Mouse (Mus musculus) lung, embryonic 14.5 days (tissue): ENCODE measurements around the gene Ly6g5b. TPM values are rescaled to one million over a fixed set of nuclear protein-coding genes. Genes with fewer than 3 reads are reported as not detected.

ENCODE experiments used
- ATAC-seq: fragments of 200-750 bp; cut with Nextera tagmentation; 2 replicates; pipeline ENCODE4 v1.8.0; 2017; ENCODE audit warnings: mild to moderate bottlenecking, moderate TSS enrichment, moderate library complexity; ENCODE audit not compliant: insufficient read depth
- DNase-seq: peaks from one replicate; pipeline ENCODE4 v3.0.0-alpha.2; 2015
- H3K27ac ChIP-seq: fragments of 300-500 bp; sonication (generic); 2 replicates; pipeline ENCODE4 v1.5.1; 2014; ENCODE audit warnings: low read depth, mild to moderate bottlenecking, moderate library complexity
- H3K27me3 ChIP-seq: fragments of 300-500 bp; sonication (generic); 2 replicates; pipeline ENCODE4 v1.6.1; 2014; ENCODE audit warnings: low read length, control low read depth; ENCODE audit not compliant: insufficient read depth
- H3K36me3 ChIP-seq: fragments of 300-500 bp; sonication (generic); 2 replicates; pipeline ENCODE4 v1.6.1; 2014; ENCODE audit warnings: control low read depth; ENCODE audit not compliant: insufficient read depth
- H3K4me1 ChIP-seq: fragments of 300-500 bp; sonication (generic); 2 replicates; pipeline ENCODE4 v1.6.1; 2014; ENCODE audit warnings: antibody characterized with exemption, control low read depth; ENCODE audit not compliant: insufficient read depth
- H3K4me2 ChIP-seq: fragments of 300-500 bp; sonication (generic); 2 replicates; pipeline ENCODE4 v1.6.1; 2014; ENCODE audit warnings: mild to moderate bottlenecking
- H3K4me3 ChIP-seq: fragments of 300-500 bp; sonication (generic); 2 replicates; pipeline ENCODE4 v1.5.1; 2014; ENCODE audit warnings: low read depth, low read length
- H3K9ac ChIP-seq: fragments of 300-500 bp; sonication (generic); 2 replicates; pipeline ENCODE4 v1.6.1; 2014
- H3K9me3 ChIP-seq: fragments of 300-500 bp; sonication (generic); 2 replicates; pipeline ENCODE4 v1.6.1; 2016; ENCODE audit warnings: low read depth, low read length, control low read depth
- CTCF ChIP-seq: IDR thresholded peaks from 2 replicates; pipeline ENCODE4 v1.5.1; 2016; ENCODE audit warnings: antibody characterized with exemption, low read depth
- WGBS: fragments of 180-500 bp; shearing (Covaris S2); extraction: QIAGEN DNeasy Blood & Tissue Kit; methylation state at CpG from one replicate; pipeline ENCODE4 v1.1.7; 2014; 5-methylcytosine and 5-hydroxymethylcytosine counted together
- polyA plus RNA-seq: library from polyadenylated mRNA; unstranded; fragments of >200 nt; fragmentation: Nextera tagmentation; extraction: Ambion mirVana; gene quantifications from 2 replicates; pipeline ENCODE4 v1.2.1, GENCODE M21; 2014

Gene Ly6g5b
- polyA plus RNA-seq, 1 experiment from 2014 or later, result 1.1 TPM

DNA sequence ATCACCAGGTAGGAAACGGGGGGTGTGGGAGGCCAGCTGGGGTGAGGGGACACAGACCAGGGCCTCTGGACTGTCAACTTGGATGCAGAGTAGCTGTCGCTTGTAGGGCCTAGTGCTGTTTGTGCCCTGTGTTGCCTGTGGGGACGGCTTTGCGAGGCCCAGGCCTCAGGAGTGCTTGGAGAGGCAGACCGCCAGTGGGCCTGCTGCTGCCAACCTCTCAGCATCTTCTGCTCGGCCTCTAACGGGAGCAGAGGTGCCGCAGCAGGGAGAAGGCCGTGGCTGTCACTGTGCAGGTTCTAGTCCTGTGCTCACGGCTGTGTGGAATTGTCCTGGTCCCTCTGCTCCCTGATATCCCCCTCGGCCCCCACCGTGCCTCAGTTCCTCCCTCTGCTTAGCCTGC, 18.6 kb downstream of the Ly6g5b start:
- Histone ChIP-seq H3K4me1 (no peaks in the 10 kb centered on the region), H3K4me2 (no peak overlapping the region), H3K27me3 (no peaks in the 10 kb centered on the region), H3K27ac (no peak overlapping the region), H3K9me3 (no peaks in the 10 kb centered on the region), H3K4me3 (no peak overlapping the region), H3K9ac (no peak overlapping the region), H3K36me3 (peaks cover 94% of the 10 kb centered on the region)
- 85% methylated on average over 12 of the region's 12 CpGs for WGBS
- ATAC-seq (no peak), DNase-seq (no peak)
- TF ChIP-seq CTCF, result no peak

DNA sequence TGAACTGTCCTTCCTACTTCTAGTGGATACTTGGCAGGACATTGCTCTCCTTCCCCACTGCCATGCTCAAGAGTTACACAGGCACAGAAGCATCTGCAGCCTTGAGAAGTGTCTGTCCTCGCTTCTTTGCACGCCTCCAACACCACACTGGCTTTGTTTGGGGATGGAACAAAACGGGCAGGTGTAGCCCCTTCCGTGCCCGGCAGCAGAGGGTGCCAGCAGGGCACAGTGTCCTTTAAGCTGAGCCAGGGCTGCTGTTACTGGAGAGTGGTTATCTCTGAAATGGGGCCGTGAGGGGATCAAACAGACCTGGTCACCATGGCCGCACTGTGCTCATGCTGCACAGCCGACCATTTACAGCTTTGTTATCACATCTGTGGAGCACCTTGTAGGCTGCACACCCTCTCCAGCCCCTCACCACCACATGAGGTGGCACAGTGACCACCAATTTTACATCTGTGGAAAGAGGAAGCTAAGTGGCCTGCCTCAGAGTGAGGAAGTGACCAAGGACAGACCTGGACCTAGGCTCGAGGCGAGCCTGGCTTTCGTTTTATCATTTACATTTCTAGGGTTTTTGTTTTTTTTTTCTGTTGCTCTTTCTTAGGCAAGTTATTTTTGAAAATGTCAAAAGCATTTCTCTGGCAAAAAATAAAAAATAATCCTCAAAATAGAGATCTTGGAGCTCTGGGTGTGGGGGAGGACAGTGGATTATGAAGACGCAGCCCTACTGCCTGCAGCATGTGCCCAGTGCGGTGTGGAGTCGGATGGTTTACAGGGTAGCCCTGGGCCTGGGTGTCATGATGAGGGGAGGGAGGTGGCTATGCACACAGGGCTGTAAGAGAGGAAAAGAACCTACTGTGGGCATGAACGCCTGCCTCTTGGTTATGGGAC, 20.5 kb downstream of the Ly6g5b start:
- ATAC-seq (no peak), DNase-seq (no peak)
- Histone ChIP-seq H3K9me3 (no peaks in the 10 kb centered on the region), H3K4me1 (peaks cover 7% of the 10 kb centered on the region), H3K36me3 (peaks cover 78% of the 10 kb centered on the region), H3K9ac (no peak overlapping the region), H3K27ac (no peak overlapping the region), H3K27me3 (no peaks in the 10 kb centered on the region), H3K4me2 (no peak overlapping the region), H3K4me3 (no peak overlapping the region)
- no peak for TF ChIP-seq CTCF
- whole genome bisulfite sequencing, result 86% methylated on average over 15 of the region's 15 CpGs

DNA sequence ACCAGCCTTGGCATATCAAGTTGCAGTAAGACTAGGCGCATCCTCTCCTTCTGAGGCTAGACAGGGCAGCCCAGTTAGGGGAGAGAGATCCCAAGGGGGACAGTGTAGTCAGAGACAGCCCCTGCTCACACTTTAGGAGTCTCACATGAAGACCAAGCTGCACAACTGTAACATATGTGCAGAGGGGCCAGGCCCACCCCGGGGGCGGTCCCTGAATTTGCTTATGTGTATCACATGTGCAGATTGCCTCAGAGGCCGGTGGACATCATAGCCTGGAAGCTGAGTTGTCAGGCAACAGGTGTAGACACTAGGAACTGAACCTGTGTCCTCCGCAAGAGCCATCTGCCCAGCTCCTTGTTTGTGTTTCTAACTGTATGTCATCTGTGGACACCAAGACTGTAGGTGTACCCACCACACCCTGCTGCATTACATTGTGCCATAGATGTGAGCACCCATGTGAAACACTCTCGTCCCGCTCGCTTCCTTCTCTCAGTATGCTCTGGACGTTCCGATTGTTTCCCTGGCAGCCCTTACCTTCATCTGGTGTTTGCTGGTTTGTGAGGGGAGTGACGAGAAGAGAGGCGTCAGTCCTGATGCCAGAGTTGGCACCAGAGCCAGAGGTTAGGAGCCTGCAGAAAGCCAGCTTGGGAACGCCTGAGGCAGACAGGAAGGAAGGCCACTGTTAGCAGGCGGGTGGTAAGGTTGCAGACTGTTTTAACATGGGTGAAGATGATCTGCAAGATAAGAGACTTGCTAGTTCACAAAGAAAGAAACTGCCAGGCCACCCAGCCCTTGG, 22.6 kb downstream of the Ly6g5b start:
- Histone ChIP-seq H3K4me2 (no peak overlapping the region), H3K4me1 (peaks cover 7% of the 10 kb centered on the region), H3K4me3 (no peak overlapping the region), H3K9ac (no peak overlapping the region), H3K36me3 (peaks cover 57% of the 10 kb centered on the region), H3K9me3 (no peaks in the 10 kb centered on the region), H3K27ac (no peak overlapping the region), H3K27me3 (no peaks in the 10 kb centered on the region)
- ATAC-seq (no peak), DNase-seq (no peak)
- WGBS, result 84% methylated on average over 14 of the region's 14 CpGs
- no peak for TF ChIP-seq CTCF

DNA sequence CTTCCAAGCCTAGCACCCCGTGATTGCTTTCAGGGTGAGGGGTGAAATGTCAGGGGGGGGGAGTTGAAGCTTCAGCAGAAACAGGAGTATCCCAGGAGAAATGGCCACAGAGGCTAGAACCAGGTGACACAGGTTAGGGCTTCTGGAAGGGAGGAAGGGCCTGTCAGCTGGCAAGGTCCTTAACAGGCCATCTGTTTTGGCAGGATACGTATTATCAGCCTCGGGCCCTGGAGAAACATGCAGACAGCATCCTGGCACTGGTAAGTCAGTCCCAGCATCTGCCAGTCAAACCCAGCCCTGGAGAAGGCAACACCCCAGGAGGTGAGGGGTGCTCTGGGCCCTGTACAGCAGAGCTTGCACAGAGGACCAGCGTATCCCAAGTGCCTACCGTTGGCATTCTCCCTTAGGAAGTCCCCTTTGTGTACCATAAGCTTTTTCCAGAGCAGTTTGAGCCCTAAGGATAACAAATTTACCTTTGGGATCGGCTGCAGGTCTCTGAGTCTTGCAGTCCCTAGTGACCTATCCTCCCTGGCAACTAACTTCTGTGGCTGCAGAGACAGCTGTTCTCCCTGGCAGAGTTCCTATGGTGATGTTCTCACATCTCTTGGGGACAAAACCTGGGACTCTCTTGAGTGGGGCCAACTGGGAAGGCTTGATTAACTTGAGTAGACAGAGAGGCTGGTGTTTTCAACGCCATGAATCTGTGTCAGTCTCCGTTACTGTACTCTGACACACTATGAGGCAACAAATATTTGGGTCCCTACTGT, 24.9 kb downstream of the Ly6g5b start:
- 59% methylated on average over 8 of the region's 8 CpGs for WGBS
- Histone ChIP-seq H3K4me3 (peak overlapping the region; percentile 63), H3K9me3 (no peaks in the 10 kb centered on the region), H3K9ac (peak overlapping the region; percentile 84), H3K4me2 (peak overlapping the region; percentile 63), H3K27ac (0 out of 2 replicates have a peak overlapping the region, but pooled peaks have one; percentile 2), H3K36me3 (peaks cover 34% of the 10 kb centered on the region), H3K4me1 (peaks cover 7% of the 10 kb centered on the region), H3K27me3 (no peaks in the 10 kb centered on the region)
- no peak for TF ChIP-seq CTCF
- no peak for ATAC-seq
- DNase-seq, result no peak

DNA sequence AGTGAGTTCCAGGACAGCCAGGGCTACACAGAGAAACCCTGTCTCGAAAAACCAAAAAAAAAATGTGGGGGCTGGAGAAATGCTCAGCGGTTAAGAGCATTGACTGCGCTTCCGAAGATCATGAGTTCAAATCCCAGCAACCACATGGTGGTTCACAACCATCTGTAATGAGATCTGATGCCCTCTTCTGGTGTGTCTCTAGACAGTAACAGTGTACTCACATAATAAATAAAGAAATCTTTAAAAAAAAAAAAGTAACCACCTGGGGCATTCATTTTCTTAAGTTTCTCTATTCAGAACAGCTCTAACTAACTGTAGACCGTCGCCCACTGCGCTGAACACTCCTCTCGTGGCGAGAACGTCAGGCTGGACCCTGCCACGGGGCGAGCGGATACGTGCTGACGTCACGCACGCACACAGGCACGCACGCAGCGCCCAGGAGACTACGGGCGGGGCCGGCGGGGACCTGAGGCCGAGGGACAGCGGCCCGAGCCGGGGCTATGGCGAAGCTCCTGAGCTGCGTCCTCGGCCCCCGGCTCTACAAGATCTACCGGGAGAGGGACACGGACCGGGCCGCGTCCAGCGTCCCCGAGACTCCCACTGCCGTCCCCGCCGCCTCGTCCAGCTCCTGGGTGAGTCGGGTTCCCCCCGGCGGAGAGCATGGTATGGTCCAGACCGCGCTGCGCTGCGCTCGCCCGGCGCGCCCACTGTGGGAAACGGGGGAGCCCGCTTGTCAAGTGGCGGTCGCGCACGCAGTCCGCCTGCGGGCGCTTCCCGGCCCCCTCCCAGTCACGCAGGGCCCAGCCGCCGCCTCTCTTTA, 26.2 kb downstream of the Ly6g5b start, which contains the start of gene Abhd16a:
Abhd16a (plus strand) TSS at position 439 of the 820 bp plus-strand sequence.
- Histone ChIP-seq H3K9me3 (no peaks in the 10 kb centered on the region), H3K27me3 (no peaks in the 10 kb centered on the region), H3K4me1 (peaks cover 7% of the 10 kb centered on the region), H3K36me3 (peaks cover 23% of the 10 kb centered on the region), H3K4me3 (peak within 1 kb of the TSS; percentile 63), H3K27ac (peak within 1 kb of the TSS; percentile 96), H3K4me2 (peak within 1 kb of the TSS; percentile 63), H3K9ac (peak within 1 kb of the TSS; percentile 84)
- 3% methylated on average over 67 of the region's 67 CpGs for WGBS
- peak; percentile 98 for DNase-seq
- TF ChIP-seq CTCF, result peak; percentile 5; the same call in 1 of the 2 replicates
- peak; percentile 99 for ATAC-seq

DNA sequence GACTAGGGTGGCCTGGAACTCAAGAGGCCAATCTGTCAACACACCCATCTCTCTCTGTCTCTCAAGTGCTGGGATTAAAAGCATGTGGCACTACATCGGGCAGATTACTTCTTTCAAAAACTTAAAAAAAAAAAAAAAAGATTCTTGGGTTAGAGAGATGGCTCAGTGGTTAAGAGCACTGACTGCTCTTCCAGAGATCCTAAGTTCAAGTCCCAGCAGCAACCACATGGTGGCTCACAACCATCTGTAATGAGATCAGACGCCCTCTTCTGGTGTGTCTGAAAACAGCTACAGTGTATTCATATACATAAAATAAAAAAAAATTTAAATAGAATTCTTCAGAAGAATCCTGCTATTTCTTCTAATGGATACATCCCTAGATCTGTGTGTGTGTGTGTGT, 27.1 kb downstream of the Ly6g5b start:
- no peak overlapping the region for H3K4me3 ChIP-seq
- no peak overlapping the region for H3K27ac ChIP-seq
- no peak overlapping the region for H3K4me2 ChIP-seq
- WGBS, result 37% methylated on average over 2 of the region's 2 CpGs
- ATAC-seq (no peak), DNase-seq (no peak)
- H3K4me1 ChIP-seq, result peaks cover 7% of the 10 kb centered on the region
- H3K27me3 ChIP-seq, result no peaks in the 10 kb centered on the region
- TF ChIP-seq CTCF, result peak; percentile 57
- H3K36me3 ChIP-seq, result peaks cover 16% of the 10 kb centered on the region
- no peak overlapping the region for H3K9ac ChIP-seq
- H3K9me3 ChIP-seq, result no peaks in the 10 kb centered on the region
